Mouse (Mus musculus) ovary, postnatal 10 days (tissue): ENCODE measurements at regions not wholly inside any gene's neighbourhood (a gene's known extent, or its start where the extent isn't known, plus 50 kb on each side); places are given as distances from the start of the nearest gene placed in this dataset.
"Not testable (repeated sequence)": the region's sequence is repeated elsewhere in the genome, so short reads cannot be mapped to it uniquely, and the experiment has no call there.

Experiments
- DNase-seq: peaks from one replicate; pipeline ENCODE4 v3.0.0; 2022; ENCODE audit warnings: low spot score

GRCm38 (mm10) chr17:9066633-9067032 lies 78.5 kb downstream of the 1700010I14Rik start:
- not testable (repeated sequence) for DNase-seq

- DNase-seq = no peak
Measured at GRCm38 (mm10) chr17:9068859-9069602, 80.9 kb downstream of the 1700010I14Rik start.

GRCm38 (mm10) chr17:9083629-9084028 lies 95.5 kb downstream of the 1700010I14Rik start:
- no peak for DNase-seq

- DNase-seq = no peak
Measured at GRCm38 (mm10) chr17:9127866-9128265, 139.7 kb downstream of the 1700010I14Rik start.

- no peak for DNase-seq
Measured at GRCm38 (mm10) chr17:9145605-9146223, 157.6 kb downstream of the 1700010I14Rik start.

GRCm38 (mm10) chr17:9150654-9151053 lies 162.5 kb downstream of the 1700010I14Rik start:
- no peak for DNase-seq

- no peak for DNase-seq
Measured at GRCm38 (mm10) chr17:9162148-9162547, 174.0 kb downstream of the 1700010I14Rik start.

GRCm38 (mm10) chr17:9162676-9163075 lies 174.5 kb downstream of the 1700010I14Rik start:
- DNase-seq = no peak

GRCm38 (mm10) chr17:9163285-9163684 lies 175.2 kb downstream of the 1700010I14Rik start:
- no peak for DNase-seq

GRCm38 (mm10) chr17:9164501-9164900 lies 176.4 kb downstream of the 1700010I14Rik start:
- DNase-seq = no peak

- DNase-seq = no peak
Measured at GRCm38 (mm10) chr17:9167161-9167560, 179.0 kb downstream of the 1700010I14Rik start.

GRCm38 (mm10) chr17:9167571-9168201 lies 179.6 kb downstream of the 1700010I14Rik start:
- no peak for DNase-seq

GRCm38 (mm10) chr17:9168411-9168810 lies 180.3 kb downstream of the 1700010I14Rik start:
- peak; percentile 29 for DNase-seq

- DNase-seq = peak; percentile 35
Measured at GRCm38 (mm10) chr17:9169371-9169770, 181.2 kb downstream of the 1700010I14Rik start.

- DNase-seq = no peak
Measured at GRCm38 (mm10) chr17:9197160-9197559, 209.0 kb downstream of the 1700010I14Rik start.

GRCm38 (mm10) chr17:9200386-9200785 lies 212.3 kb downstream of the 1700010I14Rik start:
- no peak for DNase-seq

- DNase-seq = no peak
Measured at GRCm38 (mm10) chr17:9202496-9202895, 214.4 kb downstream of the 1700010I14Rik start.

- no peak for DNase-seq
Measured at GRCm38 (mm10) chr17:9210626-9211025, 211.2 kb upstream of the Gm17728 start.

- DNase-seq = no peak
Measured at GRCm38 (mm10) chr17:9223097-9223496, 198.8 kb upstream of the Gm17728 start.

GRCm38 (mm10) chr17:9227872-9228575 lies 193.8 kb upstream of the Gm17728 start:
- DNase-seq = no peak

GRCm38 (mm10) chr17:9235141-9235571 lies 186.7 kb upstream of the Gm17728 start:
- no peak for DNase-seq

GRCm38 (mm10) chr17:9258646-9259170 lies 163.2 kb upstream of the Gm17728 start:
- DNase-seq = no peak
